Mouse (Mus musculus) liver, embryonic 13.5 days (tissue): ENCODE results near the gene Atrip. TPM values are rescaled to one million over a fixed set of nuclear protein-coding genes. Genes with fewer than 3 reads are reported as not detected.

Source experiments
- ATAC-seq: fragments of 200-750 bp; cut with Nextera tagmentation; 2 replicates; pipeline ENCODE4 v1.8.0; 2017; ENCODE audit warnings: low read depth, mild to moderate bottlenecking, moderate number of reproducible peaks, moderate library complexity
- DNase-seq: peaks from one replicate; pipeline ENCODE4 v3.0.0; 2022
- H3K27ac ChIP-seq: fragments of 300-500 bp; sonication (generic); 2 replicates; pipeline ENCODE4 v1.5.1; 2015; ENCODE audit warnings: moderate library complexity, mild to moderate bottlenecking, inconsistent platforms
- H3K27me3 ChIP-seq: fragments of 300-500 bp; sonication (generic); 2 replicates; pipeline ENCODE4 v1.6.1; 2015; ENCODE audit warnings: mild to moderate bottlenecking, inconsistent platforms
- H3K36me3 ChIP-seq: fragments of 300-500 bp; sonication (generic); 2 replicates; pipeline ENCODE4 v1.6.1; 2015; ENCODE audit warnings: mild to moderate bottlenecking, inconsistent platforms
- H3K4me1 ChIP-seq: fragments of 300-500 bp; sonication (generic); replicated peaks from 2 replicates; pipeline ENCODE4 v1.6.1; 2015; ENCODE audit warnings: inconsistent platforms
- H3K4me2 ChIP-seq: fragments of 300-500 bp; sonication (generic); 2 replicates; pipeline ENCODE4 v1.6.1; 2015; ENCODE audit warnings: inconsistent platforms, mild to moderate bottlenecking, moderate library complexity
- H3K4me3 ChIP-seq: fragments of 300-500 bp; sonication (generic); replicated peaks from 2 replicates; pipeline ENCODE4 v1.5.1; 2015; ENCODE audit warnings: mild to moderate bottlenecking, inconsistent platforms
- H3K9ac ChIP-seq: fragments of 300-500 bp; sonication (generic); 2 replicates; pipeline ENCODE4 v1.6.1; 2015; ENCODE audit warnings: mild to moderate bottlenecking, inconsistent platforms
- H3K9me3 ChIP-seq: fragments of 300-500 bp; sonication (generic); replicated peaks from 2 replicates; pipeline ENCODE4 v1.6.1; 2016; ENCODE audit warnings: inconsistent platforms
- WGBS: fragments of 180-500 bp; shearing (Covaris S2); methylation state at CpG from one replicate; pipeline ENCODE4 v1.1.7; 2015; ENCODE audit not compliant: insufficient replicate concordance; 5-methylcytosine and 5-hydroxymethylcytosine counted together
- polyA plus RNA-seq: library from polyadenylated mRNA; unstranded; fragments of >200 nt; fragmentation: Nextera tagmentation; extraction: Ambion mirVana; gene quantifications from 2 replicates; pipeline ENCODE4 v1.2.1, GENCODE M21; 2015

The Atrip gene
- polyA plus RNA-seq, 1 experiment from 2014 or later, result 12.7 TPM

- WGBS, result 84% methylated on average over 17 of the region's 17 CpGs
- peaks cover 53% of the 10 kb centered on the region for H3K4me1 ChIP-seq
- no peak overlapping the region for H3K4me2 ChIP-seq
- H3K9me3 ChIP-seq, result no peaks in the 10 kb centered on the region
- H3K4me3 ChIP-seq, result no peak overlapping the region
- peaks cover 33% of the 10 kb centered on the region for H3K36me3 ChIP-seq
- no peak overlapping the region for H3K9ac ChIP-seq
- DNase-seq, result no peak
- H3K27me3 ChIP-seq, result no peaks in the 10 kb centered on the region
- no peak for ATAC-seq
- H3K27ac ChIP-seq, result no peak overlapping the region
Observed at GRCm38 (mm10) chr9:109056081-109056690, 17.7 kb downstream of the Atrip start.

DNA sequence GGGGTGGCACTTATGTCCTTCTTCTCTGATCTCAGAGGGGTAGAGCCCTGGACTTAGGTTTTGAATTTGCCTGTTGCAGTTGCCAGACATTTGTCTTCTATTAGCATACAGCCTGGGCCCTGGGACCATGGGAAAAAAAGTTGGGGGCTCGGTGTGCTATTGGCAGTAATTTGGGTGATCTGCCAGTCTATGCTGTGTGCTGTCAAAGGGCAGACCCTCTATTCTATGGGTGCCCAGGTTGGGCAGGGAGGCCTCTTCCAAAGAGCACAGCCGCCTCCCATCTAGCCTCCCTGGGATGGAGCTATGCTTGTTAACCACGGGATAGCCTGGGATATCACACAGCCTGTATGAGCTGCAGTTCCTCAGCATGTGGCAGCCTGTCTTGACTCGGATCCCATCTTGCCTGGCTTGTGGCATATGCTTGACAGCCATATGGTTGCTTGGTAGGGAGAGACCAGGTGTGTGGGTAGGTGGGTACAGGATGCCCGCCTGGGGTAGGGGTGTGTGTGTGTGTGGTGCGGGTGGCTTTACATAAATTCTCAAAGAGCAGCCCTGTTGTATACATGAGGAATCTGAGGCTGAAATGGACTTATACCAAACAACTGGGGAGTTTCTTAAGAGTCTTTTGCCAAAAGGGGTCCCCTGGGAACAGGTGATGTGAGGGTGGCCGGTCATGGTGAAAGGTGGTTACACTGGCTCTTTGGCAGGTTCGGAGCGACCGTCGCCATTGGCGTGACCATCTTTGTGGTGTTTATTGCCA lies 18.5 kb downstream of the Atrip start:
- DNase-seq (no peak), ATAC-seq (no peak)
- H3K9ac ChIP-seq, result peak overlapping the region; percentile 63
- peak overlapping the region; percentile 69 for H3K27ac ChIP-seq
- no peaks in the 10 kb centered on the region for H3K27me3 ChIP-seq
- 85% methylated on average over 12 of the region's 12 CpGs for WGBS
- H3K4me2 ChIP-seq, result peak overlapping the region; percentile 59
- peak overlapping the region; percentile 41 for H3K4me3 ChIP-seq
- H3K9me3 ChIP-seq, result no peaks in the 10 kb centered on the region
- peaks cover 53% of the 10 kb centered on the region for H3K4me1 ChIP-seq
- peaks cover 32% of the 10 kb centered on the region for H3K36me3 ChIP-seq

GRCm38 (mm10) chr9:109054712-109055111 lies 19.2 kb downstream of the Atrip start:
- 2% methylated on average over 7 of the region's 7 CpGs for WGBS
- Histone ChIP-seq H3K27ac (peak overlapping the region; percentile 69), H3K9me3 (no peaks in the 10 kb centered on the region), H3K9ac (peak overlapping the region; percentile 63), H3K36me3 (peaks cover 28% of the 10 kb centered on the region), H3K4me2 (peak overlapping the region; percentile 59), H3K4me3 (peak overlapping the region; percentile 41), H3K4me1 (peaks cover 53% of the 10 kb centered on the region), H3K27me3 (no peaks in the 10 kb centered on the region)
- ATAC-seq (peak; percentile 46), DNase-seq (peak; percentile 41)

DNA sequence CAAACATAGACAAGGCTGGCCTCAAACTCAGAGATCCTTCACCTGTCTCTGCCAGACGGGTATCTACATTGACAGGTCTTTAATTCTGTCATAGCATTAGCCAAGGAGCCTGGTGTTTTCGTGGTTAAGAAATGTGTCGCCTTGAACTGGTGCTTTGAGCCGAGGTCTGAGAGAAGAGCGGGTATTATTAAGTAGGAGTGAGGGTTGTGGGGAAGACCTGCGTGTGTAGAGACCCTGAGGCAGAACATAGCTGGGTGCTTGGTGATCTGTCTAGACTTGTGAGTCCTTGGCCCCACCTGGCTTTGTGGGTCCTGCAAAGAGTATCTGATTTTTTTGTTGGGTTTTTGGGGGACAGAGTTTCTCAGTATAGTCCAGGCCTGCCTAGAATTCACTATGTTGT lies 20.1 kb downstream of the Atrip start:
- ATAC-seq, result no peak
- no peak for DNase-seq
- 60% methylated on average over 6 of the region's 6 CpGs for WGBS
- peaks cover 28% of the 10 kb centered on the region for H3K36me3 ChIP-seq
- peak overlapping the region; percentile 4; the same call in 1 of the 2 replicates for H3K27ac ChIP-seq
- H3K9ac ChIP-seq, result no peak overlapping the region
- H3K27me3 ChIP-seq, result no peaks in the 10 kb centered on the region
- H3K4me3 ChIP-seq, result no peak overlapping the region
- H3K9me3 ChIP-seq, result no peaks in the 10 kb centered on the region
- no peak overlapping the region for H3K4me2 ChIP-seq
- peaks cover 51% of the 10 kb centered on the region for H3K4me1 ChIP-seq

DNA sequence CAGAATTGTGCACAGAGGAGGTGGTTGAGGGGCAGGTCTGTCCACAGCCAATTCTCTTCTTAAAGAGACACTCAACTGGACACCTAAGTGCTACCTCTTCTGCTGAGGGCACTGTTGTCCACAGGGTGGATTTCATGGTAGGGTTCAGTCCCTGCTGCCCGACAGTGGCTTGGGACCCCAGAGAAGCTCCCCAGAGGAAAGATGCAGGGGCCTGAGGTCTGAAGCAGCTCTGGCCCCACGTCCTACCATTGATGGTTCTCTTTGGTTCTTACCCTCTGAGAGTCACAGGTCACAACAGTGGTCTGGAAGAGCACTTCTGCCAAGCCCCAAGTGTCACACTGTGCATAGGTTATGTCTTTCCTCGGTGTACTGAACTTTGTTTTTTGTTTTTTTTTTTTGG lies 20.6 kb downstream of the Atrip start:
- peaks cover 46% of the 10 kb centered on the region for H3K4me1 ChIP-seq
- H3K4me2 ChIP-seq, result no peak overlapping the region
- H3K27ac ChIP-seq, result no peak overlapping the region
- DNase-seq (no peak), ATAC-seq (no peak)
- no peak overlapping the region for H3K9ac ChIP-seq
- H3K4me3 ChIP-seq, result no peak overlapping the region
- H3K9me3 ChIP-seq, result no peaks in the 10 kb centered on the region
- H3K27me3 ChIP-seq, result no peaks in the 10 kb centered on the region
- H3K36me3 ChIP-seq, result peaks cover 23% of the 10 kb centered on the region
- WGBS, result 76% methylated on average over 3 of the region's 3 CpGs

DNA sequence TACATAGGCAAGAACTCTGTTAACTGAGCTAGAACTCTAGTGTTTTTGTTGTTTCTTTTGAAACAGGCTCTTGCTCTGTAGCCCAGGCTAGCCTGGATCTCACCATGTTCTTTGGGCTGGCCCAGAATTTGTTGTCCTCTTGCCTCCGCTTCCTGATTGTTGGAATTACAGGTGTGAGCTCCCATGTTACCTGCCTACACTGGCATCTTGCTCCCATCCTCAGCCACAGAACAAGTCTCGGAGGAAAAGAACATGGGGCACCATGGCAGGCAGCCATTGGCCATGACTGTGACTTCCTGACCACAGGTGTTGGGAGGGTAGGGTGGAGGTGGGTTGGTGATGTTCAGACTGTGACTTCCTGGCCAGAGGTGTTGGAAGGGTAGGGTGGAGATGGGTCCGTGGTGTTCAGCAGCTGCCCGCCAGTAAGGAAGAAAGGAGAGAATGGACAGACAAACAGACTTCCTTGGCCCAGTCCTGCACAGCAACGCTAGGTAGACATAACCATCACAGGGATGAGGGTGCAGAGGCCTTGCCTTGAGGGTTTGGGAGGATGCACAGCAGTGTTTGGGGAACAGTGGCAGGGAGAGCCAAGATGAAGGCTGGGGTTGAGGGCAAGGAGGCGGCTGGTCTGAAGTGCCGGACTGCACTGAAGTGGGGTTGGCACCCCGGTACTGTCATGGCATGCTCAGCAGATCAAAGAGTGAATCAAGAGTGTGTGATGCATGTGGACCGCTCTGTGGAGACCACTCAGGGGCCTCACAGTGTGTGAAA lies 21.2 kb downstream of the Atrip start:
- peaks cover 17% of the 10 kb centered on the region for H3K36me3 ChIP-seq
- H3K27ac ChIP-seq, result no peak overlapping the region
- no peak for ATAC-seq
- H3K4me1 ChIP-seq, result peaks cover 39% of the 10 kb centered on the region
- no peaks in the 10 kb centered on the region for H3K27me3 ChIP-seq
- no peak overlapping the region for H3K9ac ChIP-seq
- no peak overlapping the region for H3K4me2 ChIP-seq
- WGBS, result 85% methylated on average over 9 of the region's 9 CpGs
- no peak overlapping the region for H3K4me3 ChIP-seq
- no peak for DNase-seq
- no peaks in the 10 kb centered on the region for H3K9me3 ChIP-seq

DNA sequence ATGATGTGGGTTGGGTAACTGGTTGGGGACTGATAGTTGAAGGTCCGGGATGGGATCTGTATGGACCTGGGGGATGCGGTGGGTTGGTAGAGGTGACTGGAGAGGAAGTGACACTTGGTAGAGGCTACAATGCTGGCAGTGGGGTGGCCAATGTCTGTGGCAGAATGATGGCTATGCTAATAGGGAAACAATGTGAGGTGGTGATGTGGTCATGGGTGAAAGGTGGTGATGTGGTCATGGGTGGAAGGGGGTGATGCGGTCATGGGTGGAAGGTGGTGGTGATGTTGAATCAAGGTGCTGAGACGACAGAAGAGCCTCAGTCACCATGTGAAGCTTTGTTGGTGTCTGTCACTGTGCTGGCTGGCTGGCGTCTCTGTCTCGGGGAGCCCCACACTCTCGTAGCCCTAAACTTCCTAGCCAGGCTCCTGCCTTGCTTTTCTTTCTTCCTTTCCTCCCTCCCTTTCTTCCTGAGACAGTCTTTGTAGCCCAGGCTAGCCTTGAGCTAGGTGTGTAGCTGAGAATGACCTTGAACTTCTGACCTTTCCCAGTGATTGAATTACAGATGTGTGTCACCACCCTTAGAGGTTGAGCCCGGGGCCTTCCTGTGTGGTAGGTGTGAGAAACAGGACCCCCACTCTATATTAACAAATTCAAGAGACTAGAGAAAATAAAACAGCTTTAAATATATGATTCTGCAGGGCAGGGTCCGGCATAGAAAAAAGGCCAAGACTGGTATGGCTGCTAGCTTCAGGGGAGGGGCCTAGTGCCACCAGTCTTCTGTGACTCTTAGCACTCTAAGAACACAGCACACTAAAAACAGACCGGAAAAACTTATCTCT lies 22.1 kb downstream of the Atrip start:
- no peak for DNase-seq
- peaks cover 8% of the 10 kb centered on the region for H3K36me3 ChIP-seq

DNA sequence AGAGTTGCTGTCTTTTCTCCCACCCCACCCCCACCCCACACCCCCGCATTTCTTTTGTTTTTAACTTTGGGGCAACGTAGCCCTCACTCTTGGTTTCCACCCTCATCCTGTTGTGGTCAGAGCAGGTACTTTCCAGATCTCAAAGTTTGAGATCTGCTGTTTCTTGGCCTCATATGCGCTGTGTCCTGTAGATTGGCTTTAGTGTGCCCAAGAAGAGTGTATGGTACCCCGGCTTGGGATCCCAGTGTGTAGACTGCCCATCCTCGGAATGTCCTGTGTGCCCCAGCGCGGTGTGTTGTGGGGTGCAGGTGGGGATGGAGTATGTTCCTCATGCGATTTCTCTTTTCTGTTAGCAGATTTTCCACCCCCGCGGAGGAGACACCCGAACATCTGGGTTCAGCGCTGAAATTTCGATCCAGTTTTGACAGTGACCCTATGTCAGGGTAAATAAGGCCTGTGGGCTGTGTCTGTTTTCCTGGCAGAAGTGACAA lies 22.9 kb downstream of the Atrip start:
- no peak overlapping the region for H3K9ac ChIP-seq
- peaks cover 34% of the 10 kb centered on the region for H3K4me1 ChIP-seq
- H3K4me2 ChIP-seq, result no peak overlapping the region
- peaks cover under 1% of the 10 kb centered on the region; the same call in 1 of the 2 replicates for H3K36me3 ChIP-seq
- ATAC-seq (no peak), DNase-seq (no peak)
- no peak overlapping the region for H3K4me3 ChIP-seq
- H3K9me3 ChIP-seq, result no peaks in the 10 kb centered on the region
- no peak overlapping the region for H3K27ac ChIP-seq
- 72% methylated on average over 13 of the region's 13 CpGs for WGBS
- H3K27me3 ChIP-seq, result no peaks in the 10 kb centered on the region

More for the DNA sequence above, 22.1 kb downstream of the Atrip start:
- Histone ChIP-seq H3K9me3 (no peaks in the 10 kb centered on the region), H3K27me3 (no peaks in the 10 kb centered on the region), H3K4me2 (no peak overlapping the region), H3K27ac (no peak overlapping the region), H3K4me1 (peaks cover 37% of the 10 kb centered on the region), H3K9ac (no peak overlapping the region), H3K4me3 (no peak overlapping the region)
- no peak for ATAC-seq
- WGBS, result 72% methylated on average over 10 of the region's 10 CpGs

DNA sequence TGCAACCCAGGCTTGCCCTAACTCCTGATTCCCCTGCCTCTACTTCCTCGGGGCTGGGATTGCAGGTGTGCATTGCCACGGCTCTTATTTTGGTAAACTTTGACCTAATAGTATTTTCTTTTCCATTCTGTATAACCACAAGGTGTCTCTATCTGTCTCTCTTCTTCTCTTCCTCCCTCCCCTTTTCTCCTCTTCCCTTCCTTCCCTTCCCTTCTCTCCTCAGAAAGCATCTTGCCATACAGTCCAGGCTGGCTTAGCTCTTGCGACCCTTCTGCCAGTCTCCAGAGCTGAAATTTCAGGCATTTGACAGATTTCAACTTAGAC lies 23.3 kb downstream of the Atrip start:
- no peaks in the 10 kb centered on the region for H3K9me3 ChIP-seq
- H3K36me3 ChIP-seq, result no peaks in the 10 kb centered on the region
- DNase-seq (no peak), ATAC-seq (no peak)
- no peak overlapping the region for H3K9ac ChIP-seq
- peaks cover 30% of the 10 kb centered on the region for H3K4me1 ChIP-seq
- no peak overlapping the region for H3K27ac ChIP-seq
- WGBS, result 59% methylated on average over 3 of the region's 3 CpGs
- no peak overlapping the region for H3K4me3 ChIP-seq
- no peak overlapping the region for H3K4me2 ChIP-seq
- no peaks in the 10 kb centered on the region for H3K27me3 ChIP-seq

DNA sequence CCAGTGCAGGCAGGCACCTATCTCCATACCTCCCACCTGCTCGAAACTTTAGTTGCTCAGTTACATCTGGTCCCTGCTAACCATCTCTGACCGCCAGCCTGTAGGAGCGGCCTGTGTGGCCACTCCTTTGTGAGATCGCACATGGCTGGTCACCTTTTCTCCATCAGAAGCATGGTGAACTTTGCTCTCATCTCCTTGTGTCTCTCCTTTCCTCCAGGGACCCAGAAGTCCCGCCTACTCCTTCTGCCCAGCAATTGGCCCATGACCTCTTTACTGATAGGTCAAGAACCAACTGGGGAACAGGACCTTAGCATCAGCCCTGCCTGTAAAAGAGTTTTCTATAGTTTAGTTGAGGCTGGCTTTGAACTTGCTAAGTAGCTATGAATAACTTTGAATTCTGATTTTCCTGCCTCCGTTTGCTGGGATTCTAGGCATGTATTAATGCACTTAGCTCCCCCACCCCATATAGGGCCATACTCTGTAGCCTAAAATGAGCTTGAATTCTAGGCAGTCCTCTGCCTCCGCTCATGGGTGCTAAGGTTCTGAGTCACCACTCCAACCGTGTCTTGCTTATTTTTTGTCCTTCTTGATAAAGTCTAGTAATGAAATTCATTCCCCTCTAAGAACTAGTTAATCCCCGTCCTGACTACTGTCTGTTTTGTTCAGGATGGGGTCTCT lies 23.8 kb downstream of the Atrip start:
- Histone ChIP-seq H3K27ac (no peak overlapping the region), H3K9ac (no peak overlapping the region; the same call in 1 of the 2 replicates), H3K9me3 (no peaks in the 10 kb centered on the region), H3K36me3 (no peaks in the 10 kb centered on the region), H3K4me1 (peaks cover 25% of the 10 kb centered on the region), H3K4me3 (no peak overlapping the region), H3K4me2 (no peak overlapping the region), H3K27me3 (no peaks in the 10 kb centered on the region)
- WGBS, result 71% methylated on average over 9 of the region's 9 CpGs
- no peak; the same call in 1 of the 2 replicates for ATAC-seq
- no peak for DNase-seq
